Mouse (Mus musculus): Measurements from ENCODE around the gene Ugt2a3. TPM values are rescaled to one million over a fixed set of nuclear protein-coding genes. Genes with fewer than 3 reads are reported as not detected.
"Not testable (repeated sequence)": the region's sequence is repeated elsewhere in the genome, so short reads cannot be mapped to it uniquely, and the experiment has no call there.

Ugt2a3 gene
- polyA plus RNA-seq (2016; fragmentation: Nextera tagmentation; extraction: Ambion mirVana), result not detected in 2 replicates

DNA sequence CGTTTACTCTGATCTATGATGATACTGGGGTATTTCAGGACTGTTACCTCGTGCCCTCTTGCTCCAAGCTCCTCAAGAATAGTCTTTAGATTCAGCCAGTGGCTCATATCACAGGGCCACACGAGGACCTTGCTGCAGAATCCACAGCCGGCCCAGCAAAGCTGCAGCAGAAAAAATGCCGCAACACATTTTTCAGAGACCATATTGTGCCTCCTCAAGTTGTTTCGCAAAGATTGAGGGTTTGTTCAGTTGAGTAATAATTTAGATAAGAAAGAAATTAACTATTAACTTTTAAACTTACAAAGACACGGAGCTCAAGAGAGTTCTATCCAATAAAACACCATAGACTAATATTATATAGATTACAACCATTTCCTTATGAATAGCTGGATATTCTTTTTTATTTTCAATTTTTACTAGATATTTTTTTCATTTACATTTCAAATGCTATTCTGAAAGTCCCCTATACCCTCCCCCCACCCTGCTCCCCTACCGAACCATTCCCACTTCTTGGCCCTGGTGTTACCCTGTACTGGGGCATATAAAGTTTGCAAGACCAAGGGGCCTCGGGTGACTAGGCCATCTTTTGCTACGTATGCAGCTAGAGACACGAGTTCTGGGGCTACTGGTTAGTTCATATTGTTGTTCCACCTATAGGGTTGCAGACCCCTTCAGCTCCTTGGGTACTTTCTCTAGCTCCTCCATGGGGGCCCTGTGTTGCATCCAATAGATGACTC lies at the start of gene Ugt2a3:
Gene Ugt2a3, minus strand, starts transcription at position 235 of the 737 bp plus-strand sequence.
- Histone ChIP-seq H3K9me3 (no peaks in the 10 kb centered on the region), H3K4me2 (replicated peaks) (no peak within 1 kb of the TSS), H3K4me3 (no peak within 1 kb of the TSS), H3K27ac (no peak within 1 kb of the TSS), H3K4me1 (no peaks in the 10 kb centered on the region), H3K9ac (no peak within 1 kb of the TSS), H3K36me3 (no peaks in the 10 kb centered on the region), H3K27me3 (replicated peaks) (no peaks in the 10 kb centered on the region)
- ATAC-seq (ENCODE audit: low FRiP score, low read depth), result no peak
- 81% methylated on average over 11 of the region's 11 CpGs for WGBS

DNA sequence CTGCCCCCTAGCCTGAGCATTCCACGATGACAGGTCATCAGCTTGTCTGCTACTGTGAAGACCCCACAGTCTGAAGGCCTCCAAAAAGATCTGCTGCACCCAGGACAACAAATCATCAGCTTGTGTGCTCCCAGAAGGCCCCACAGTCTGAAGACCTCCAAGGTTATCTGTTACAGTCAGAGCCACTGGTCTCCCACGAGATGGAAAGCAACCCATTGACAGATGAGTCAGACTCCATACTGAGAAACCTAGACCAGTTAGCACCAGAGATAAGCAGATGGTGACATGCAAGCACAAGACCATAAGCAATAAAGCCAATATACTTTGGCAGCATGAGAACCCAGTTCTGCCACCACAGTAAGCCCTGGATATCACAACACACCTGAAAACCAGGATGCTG lies 43.2 kb upstream of the Ugt2a3 start:
- Histone ChIP-seq H3K9ac (no peak overlapping the region), H3K9me3 (no peaks in the 10 kb centered on the region), H3K4me1 (no peaks in the 10 kb centered on the region), H3K27me3 (replicated peaks) (no peaks in the 10 kb centered on the region), H3K27ac (no peak overlapping the region), H3K36me3 (no peaks in the 10 kb centered on the region), H3K4me2 (replicated peaks) (no peak overlapping the region), H3K4me3 (no peak overlapping the region)
- 90% methylated on average over 2 of the region's 2 CpGs for WGBS
- no peak for ATAC-seq (ENCODE audit: low FRiP score, low read depth)

DNA sequence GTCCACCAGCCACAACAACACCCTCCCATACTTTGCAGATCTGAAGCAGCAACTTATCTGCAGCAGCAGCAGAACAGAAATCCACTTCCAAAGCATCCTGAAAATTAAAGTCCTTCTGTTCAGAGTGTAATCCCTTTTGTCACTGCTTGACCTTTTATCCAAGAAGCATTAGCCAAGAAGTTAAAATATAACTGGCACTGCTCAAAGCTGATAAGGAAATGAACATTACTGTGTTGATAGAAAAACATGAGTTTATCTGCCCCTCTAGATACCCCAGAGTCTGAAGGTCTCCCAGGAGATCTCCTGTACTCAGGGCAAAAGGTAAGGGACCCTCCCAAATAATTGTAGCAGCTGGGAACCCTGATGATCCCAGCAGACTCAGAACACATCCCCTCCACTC lies 42.8 kb upstream of the Ugt2a3 start:
- H3K9ac ChIP-seq, result no peak overlapping the region
- H3K4me1 ChIP-seq, result no peaks in the 10 kb centered on the region
- H3K27ac ChIP-seq, result no peak overlapping the region
- no peaks in the 10 kb centered on the region for H3K9me3 ChIP-seq
- H3K36me3 ChIP-seq, result no peaks in the 10 kb centered on the region
- ATAC-seq (ENCODE audit: low FRiP score, low read depth), result no peak
- no peak overlapping the region for H3K4me2 ChIP-seq (replicated peaks)
- no peak overlapping the region for H3K4me3 ChIP-seq
- no peaks in the 10 kb centered on the region for H3K27me3 ChIP-seq (replicated peaks)

DNA sequence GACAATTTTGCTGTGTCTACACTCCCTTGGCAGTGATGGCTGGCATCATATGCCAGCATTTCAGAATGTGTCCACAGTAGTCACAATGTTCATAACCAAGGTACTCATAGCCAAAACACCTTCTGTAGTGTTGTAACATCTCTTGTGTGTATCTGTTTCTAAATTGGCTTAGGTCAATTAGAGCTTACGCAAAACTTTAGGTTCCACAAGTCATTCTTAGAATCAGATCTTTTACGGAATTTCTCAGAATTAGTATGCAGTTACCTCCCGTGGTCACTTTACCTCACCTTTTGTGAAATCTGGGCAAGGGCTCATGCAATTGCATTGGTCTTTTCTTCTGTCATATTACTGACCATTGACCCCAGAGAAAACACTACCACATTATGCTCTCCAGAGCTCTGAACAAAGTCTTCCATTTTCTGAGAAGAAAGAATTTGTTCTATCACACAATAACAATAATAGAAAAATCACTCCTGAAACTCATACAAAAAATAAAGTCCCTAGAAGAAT lies 38.9 kb upstream of the Ugt2a3 start:
- no peaks in the 10 kb centered on the region for H3K4me1 ChIP-seq
- H3K27ac ChIP-seq, result no peak overlapping the region
- H3K9me3 ChIP-seq, result no peaks in the 10 kb centered on the region
- 81% methylated on average over 3 of the region's 3 CpGs for WGBS
- no peaks in the 10 kb centered on the region for H3K27me3 ChIP-seq (replicated peaks)
- H3K9ac ChIP-seq, result no peak overlapping the region
- ATAC-seq (ENCODE audit: low FRiP score, low read depth), result no peak
- H3K36me3 ChIP-seq, result no peaks in the 10 kb centered on the region
- H3K4me3 ChIP-seq, result no peak overlapping the region
- no peak overlapping the region for H3K4me2 ChIP-seq (replicated peaks)

DNA sequence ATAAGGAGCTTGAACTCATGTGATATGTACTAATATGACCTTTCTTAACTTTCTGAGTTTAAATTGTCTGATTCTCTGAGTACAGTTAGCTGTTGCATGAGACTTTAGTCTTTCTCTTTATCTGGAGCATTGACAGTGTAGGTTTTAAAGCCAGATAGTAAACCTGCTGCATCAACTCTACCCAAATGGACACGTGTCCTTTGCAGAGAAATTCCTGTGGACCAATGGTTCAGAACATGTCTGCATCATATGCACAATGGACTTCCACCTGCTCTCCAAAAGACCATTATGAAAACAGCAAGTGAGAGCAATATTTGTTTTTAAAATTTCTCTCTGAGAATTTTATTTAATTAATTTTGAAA lies 36.5 kb upstream of the Ugt2a3 start:
- Histone ChIP-seq H3K27me3 (replicated peaks) (no peaks in the 10 kb centered on the region), H3K4me2 (replicated peaks) (no peak overlapping the region), H3K9me3 (no peaks in the 10 kb centered on the region), H3K9ac (no peak overlapping the region), H3K27ac (no peak overlapping the region), H3K4me3 (no peak overlapping the region), H3K4me1 (no peaks in the 10 kb centered on the region), H3K36me3 (no peaks in the 10 kb centered on the region)
- 85% methylated on average over 1 of the region's 1 CpGs for WGBS
- ATAC-seq (ENCODE audit: low FRiP score, low read depth), result no peak

DNA sequence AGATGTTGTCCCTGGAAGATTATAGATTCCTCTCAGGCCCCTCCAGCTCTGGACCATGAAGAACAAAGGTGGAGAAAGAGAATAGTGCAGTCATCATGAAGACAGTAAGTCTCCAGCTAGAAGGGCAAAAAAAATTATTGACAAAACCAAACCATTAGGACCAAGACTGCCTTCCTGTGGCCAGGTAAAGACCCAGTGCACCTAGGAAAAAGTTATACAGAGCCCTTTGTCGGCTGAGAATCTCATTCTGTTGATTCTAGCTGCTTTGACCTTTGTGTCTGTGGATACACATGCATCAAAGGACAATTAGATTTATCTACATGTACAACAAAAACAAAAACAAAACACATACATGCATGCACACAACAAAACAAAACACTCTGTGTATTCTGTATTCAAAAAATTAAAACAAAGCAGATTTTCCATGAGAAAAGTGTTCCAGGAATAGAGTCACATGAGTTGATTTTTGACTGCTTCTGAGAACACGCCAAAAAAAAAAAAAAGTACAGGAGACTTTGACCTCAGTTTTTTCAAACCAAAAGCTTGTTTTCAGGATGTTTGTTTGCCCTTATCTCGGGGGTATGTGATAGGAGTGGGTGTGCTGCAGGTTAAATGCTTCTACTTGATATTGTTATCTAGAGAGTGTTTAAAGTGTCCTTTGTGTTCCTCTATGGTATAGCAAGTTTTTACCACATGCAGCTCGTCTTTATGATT lies 36.0 kb upstream of the Ugt2a3 start:
- not testable (repeated sequence) for H3K27me3 ChIP-seq (replicated peaks); H3K4me1 ChIP-seq; H3K27ac ChIP-seq; H3K4me3 ChIP-seq; ATAC-seq (ENCODE audit: low FRiP score, low read depth); H3K9ac ChIP-seq; H3K36me3 ChIP-seq; H3K9me3 ChIP-seq; H3K4me2 ChIP-seq (replicated peaks)
- WGBS, result 78% methylated on average over 4 of the region's 4 CpGs

DNA sequence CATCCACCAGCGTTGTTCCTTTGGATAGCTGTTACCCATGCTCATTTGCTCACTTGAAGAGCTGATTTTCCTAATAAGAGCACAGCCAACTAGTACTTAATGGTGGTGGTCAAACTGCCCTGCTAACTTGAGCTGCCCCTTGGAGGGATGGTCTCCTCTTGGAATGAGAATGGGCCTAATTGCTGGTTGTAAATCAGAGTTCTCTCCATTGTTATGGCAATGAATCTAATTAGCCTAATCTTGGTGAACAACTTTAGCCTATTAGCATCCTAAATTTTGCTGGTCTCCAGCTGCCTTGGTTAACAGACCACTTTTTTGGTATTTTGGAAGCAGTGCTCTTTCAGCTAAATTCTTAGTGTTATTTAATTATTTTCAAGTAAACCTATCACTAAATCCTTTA lies 13.4 kb upstream of the Ugt2a3 start:
- WGBS, result 8% methylated on average over 1 of the region's 1 CpGs

DNA sequence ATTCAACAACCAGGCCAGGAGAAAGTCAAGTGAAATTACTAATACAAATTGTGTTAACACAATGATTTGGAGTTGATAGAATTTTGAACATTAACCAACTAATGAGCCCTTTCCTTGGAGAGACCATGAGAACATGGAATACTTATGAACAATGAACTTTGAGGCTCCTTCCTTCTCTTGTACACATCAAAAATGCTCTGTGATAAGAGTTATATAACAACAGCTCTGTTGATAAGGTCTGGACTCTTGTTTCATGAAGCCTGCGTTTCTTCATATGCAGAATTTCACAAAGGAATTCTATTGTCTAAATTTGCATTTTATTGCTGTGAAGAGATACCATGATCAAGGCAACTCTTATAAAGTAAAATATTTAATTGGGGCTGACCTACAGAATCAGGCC lies 12.2 kb upstream of the Ugt2a3 start:
- not testable (repeated sequence) for H3K9me3 ChIP-seq; H3K4me2 ChIP-seq (replicated peaks)
- 82% methylated on average over 1 of the region's 1 CpGs for WGBS

More for the DNA sequence above, 13.4 kb upstream of the Ugt2a3 start:
- H3K9ac ChIP-seq, result no peak overlapping the region
- no peak overlapping the region for H3K4me2 ChIP-seq (replicated peaks)
- no peaks in the 10 kb centered on the region for H3K36me3 ChIP-seq
- no peaks in the 10 kb centered on the region for H3K4me1 ChIP-seq
- no peaks in the 10 kb centered on the region for H3K9me3 ChIP-seq
- no peak overlapping the region for H3K27ac ChIP-seq
- no peak overlapping the region for H3K4me3 ChIP-seq
- no peaks in the 10 kb centered on the region for H3K27me3 ChIP-seq (replicated peaks)
- ATAC-seq (ENCODE audit: low FRiP score, low read depth), result no peak

DNA sequence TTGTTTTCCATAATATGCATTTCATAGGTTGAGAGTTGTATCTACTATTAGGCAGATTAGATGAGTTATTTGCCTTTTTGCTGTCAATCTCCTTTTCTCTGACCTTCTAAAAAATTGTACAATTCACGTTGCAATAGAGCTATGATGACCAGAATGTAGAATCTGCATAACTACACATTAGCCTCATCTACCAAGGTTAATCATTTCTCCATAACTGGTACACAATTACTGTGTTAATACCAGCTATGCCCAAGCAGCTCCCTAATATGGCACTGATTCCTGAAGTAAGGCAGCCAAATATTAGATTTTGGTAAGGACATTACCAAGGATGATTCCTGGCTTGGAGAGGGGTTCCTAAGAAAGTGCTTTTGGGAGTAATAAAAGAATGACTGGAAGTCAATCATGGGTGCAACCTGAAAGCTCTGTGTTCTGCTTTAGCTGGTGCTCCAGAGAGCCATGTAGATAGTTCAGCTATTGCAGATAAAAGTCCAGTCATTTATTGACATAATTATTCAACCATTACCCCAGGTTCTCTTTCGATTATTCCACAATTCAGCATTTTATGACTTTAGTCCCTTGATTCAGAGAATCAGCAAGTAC lies 10.6 kb upstream of the Ugt2a3 start:
- not testable (repeated sequence) for H3K9me3 ChIP-seq; H3K4me1 ChIP-seq; H3K27ac ChIP-seq; H3K4me2 ChIP-seq (replicated peaks); H3K4me3 ChIP-seq; H3K9ac ChIP-seq; H3K27me3 ChIP-seq (replicated peaks); ATAC-seq (ENCODE audit: low FRiP score, low read depth); H3K36me3 ChIP-seq
- WGBS, result 75% methylated on average over 2 of the region's 2 CpGs

More for the DNA sequence above, 12.2 kb upstream of the Ugt2a3 start:
- H3K9ac ChIP-seq; H3K4me3 ChIP-seq; H3K27me3 ChIP-seq (replicated peaks); H3K27ac ChIP-seq; ATAC-seq (ENCODE audit: low FRiP score, low read depth); H3K36me3 ChIP-seq; H3K4me1 ChIP-seq: not testable (repeated sequence)

DNA sequence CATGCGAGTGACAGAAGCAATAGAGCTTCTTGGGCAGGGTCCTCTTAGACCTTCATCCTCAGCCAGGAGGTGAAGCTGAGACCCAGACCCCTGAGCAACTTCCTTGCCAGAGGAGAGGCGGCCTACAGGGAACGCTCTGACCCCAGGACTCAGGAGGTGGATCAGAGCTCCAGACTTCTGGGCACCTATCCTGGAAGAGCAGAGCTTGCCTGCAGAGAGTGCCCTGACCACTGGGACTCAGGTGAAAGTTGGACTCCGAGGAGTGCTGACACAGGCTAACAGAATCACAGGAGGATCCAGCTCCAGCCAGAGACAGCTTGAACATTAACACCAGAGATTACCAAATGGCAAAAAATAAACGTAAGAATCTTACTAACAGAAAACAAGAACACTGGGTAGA lies 3.5 kb upstream of the Ugt2a3 start:
- H3K27ac ChIP-seq, result no peak overlapping the region
- no peak overlapping the region for H3K4me3 ChIP-seq
- no peaks in the 10 kb centered on the region for H3K4me1 ChIP-seq
- H3K9ac ChIP-seq, result no peak overlapping the region
- no peaks in the 10 kb centered on the region for H3K36me3 ChIP-seq
- 85% methylated on average over 5 of the region's 5 CpGs for WGBS
- no peak overlapping the region for H3K4me2 ChIP-seq (replicated peaks)
- no peak for ATAC-seq (ENCODE audit: low FRiP score, low read depth)
- H3K9me3 ChIP-seq, result no peaks in the 10 kb centered on the region
- H3K27me3 ChIP-seq (replicated peaks), result no peaks in the 10 kb centered on the region

DNA sequence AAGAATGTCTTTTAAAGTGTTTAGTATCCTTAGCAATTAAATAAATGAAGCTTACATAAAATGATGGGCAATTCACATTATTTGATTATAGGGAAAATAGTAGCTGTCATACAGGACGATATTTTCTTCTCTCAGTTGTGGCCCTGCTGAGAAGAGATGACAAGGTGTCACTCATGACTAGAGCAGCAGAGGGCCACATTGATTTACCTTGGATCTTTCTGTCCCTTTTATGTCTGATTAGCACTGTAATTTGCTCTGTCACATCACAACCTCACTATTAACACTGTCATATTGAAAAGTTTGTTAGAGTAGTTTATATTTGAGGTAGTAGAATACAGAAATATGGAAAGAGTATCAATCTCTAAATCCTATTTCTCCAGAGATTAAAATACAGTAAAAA lies 1.8 kb downstream of the Ugt2a3 start:
- no peak for ATAC-seq (ENCODE audit: low FRiP score, low read depth)

DNA sequence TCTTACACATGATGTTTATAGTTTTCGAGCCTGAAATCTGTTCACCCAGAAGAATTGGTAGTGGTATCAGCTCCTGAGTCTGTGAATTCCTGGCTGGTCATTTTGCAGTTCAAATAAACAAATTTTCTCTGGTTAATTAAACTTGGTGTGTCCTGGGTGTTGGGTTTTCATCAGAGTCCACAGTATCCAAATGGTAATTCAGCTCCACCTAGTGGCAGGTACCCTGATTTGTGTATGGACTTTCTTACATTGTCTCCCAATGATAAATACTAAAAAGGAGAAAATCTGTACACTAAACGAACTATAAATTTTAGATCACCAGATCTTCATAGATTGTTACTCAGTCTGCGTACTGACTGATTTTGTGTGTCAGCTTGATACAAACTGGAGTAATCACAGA lies 3.4 kb downstream of the Ugt2a3 start:
- H3K36me3 ChIP-seq, result no peaks in the 10 kb centered on the region
- no peak for ATAC-seq (ENCODE audit: low FRiP score, low read depth)
- H3K9ac ChIP-seq, result no peak overlapping the region
- WGBS, result 63% methylated on average over 3 of the region's 3 CpGs
- no peaks in the 10 kb centered on the region for H3K4me1 ChIP-seq
- no peak overlapping the region for H3K27ac ChIP-seq
- no peaks in the 10 kb centered on the region for H3K27me3 ChIP-seq (replicated peaks)
- no peak overlapping the region for H3K4me2 ChIP-seq (replicated peaks)
- no peak overlapping the region for H3K4me3 ChIP-seq
- H3K9me3 ChIP-seq, result no peaks in the 10 kb centered on the region

More for the DNA sequence above, 1.8 kb downstream of the Ugt2a3 start:
- H3K4me3 ChIP-seq, result no peak overlapping the region
- no peaks in the 10 kb centered on the region for H3K27me3 ChIP-seq (replicated peaks)
- no peaks in the 10 kb centered on the region for H3K4me1 ChIP-seq
- H3K36me3 ChIP-seq, result no peaks in the 10 kb centered on the region
- no peak overlapping the region for H3K4me2 ChIP-seq (replicated peaks)
- H3K9ac ChIP-seq, result no peak overlapping the region
- 81% methylated on average over 1 of the region's 1 CpGs for WGBS
- H3K27ac ChIP-seq, result no peak overlapping the region
- H3K9me3 ChIP-seq, result no peaks in the 10 kb centered on the region

All from neural tube, embryonic 12.5 days (tissue).